Mouse (Mus musculus) kidney, adult 2 months (tissue): ENCODE data around the gene Gm9936.

Experiments used
- CTCF ChIP-seq: fragments of 200-500 bp; conservative IDR thresholded peaks from 2 replicates; pipeline ENCODE4 v1.5.1; 2011; ENCODE audit warnings: low read depth, mild to moderate bottlenecking, control low read depth, low read length, moderate library complexity, mixed read lengths; ENCODE audit not compliant: insufficient read depth, insufficient read length
- POLR2A ChIP-seq: fragments of 200-500 bp; IDR thresholded peaks from one replicate; pipeline ENCODE4 v1.6.1; 2011; ENCODE audit warnings: low read depth, low read length, control low read depth

DNA sequence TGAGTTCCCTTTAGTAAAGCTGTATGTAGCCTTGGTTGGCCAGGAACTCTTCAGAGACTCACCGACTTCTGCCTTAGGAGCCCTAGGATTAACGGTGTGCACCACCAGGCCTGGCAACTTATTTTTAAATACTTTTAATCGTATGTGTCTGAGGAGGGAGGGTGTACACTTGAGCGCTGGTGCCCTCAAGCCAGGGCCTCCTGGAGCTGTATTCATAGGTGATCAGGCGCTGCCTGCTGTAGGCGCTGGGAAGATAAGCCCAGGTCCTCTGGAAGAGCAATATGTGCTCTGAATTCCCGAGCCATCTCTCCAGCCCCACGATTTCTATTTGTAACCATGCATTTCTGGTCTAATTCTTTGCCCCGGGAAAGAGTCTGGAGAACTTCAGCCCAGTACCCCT lies 51.4 kb downstream of the Gm9936 start:
- TF ChIP-seq CTCF (no peak), POLR2A (no peak)
